Mouse (Mus musculus): ENCODE data around the gene Park7. TPM values are rescaled to one million over a fixed set of nuclear protein-coding genes. Genes with fewer than 3 reads are reported as not detected.

Gene Park7
- polyA plus RNA-seq, 1 experiment from 2014 or later, result 304 TPM

GRCm38 (mm10) chr4:150871392-150872138, 42.7 kb downstream of the Park7 start:
- no peak for DNase-seq
- peak; percentile 43 for ATAC-seq (ENCODE audit: low read depth)
- Histone ChIP-seq H3K27me3 (no peaks in the 10 kb centered on the region), H3K4me1 (replicated peaks) (peaks cover 30% of the 10 kb centered on the region), H3K36me3 (peaks cover 10% of the 10 kb centered on the region), H3K4me3 (replicated peaks) (no peak overlapping the region), H3K4me2 (no peak overlapping the region), H3K9ac (0 out of 2 replicates have a peak overlapping the region, but pooled peaks have one; percentile 24), H3K27ac (peak overlapping the region; percentile 30; the same call in 1 of the 2 replicates), H3K9me3 (replicated peaks) (no peaks in the 10 kb centered on the region)
- WGBS (ENCODE audit: insufficient replicate concordance), result 51% methylated on average over 10 of the region's 10 CpGs

GRCm38 (mm10) chr4:150870963-150871391, 43.3 kb downstream of the Park7 start:
- Histone ChIP-seq H3K4me2 (no peak overlapping the region), H3K27ac (no peak overlapping the region), H3K9me3 (replicated peaks) (no peaks in the 10 kb centered on the region), H3K27me3 (no peaks in the 10 kb centered on the region), H3K4me3 (replicated peaks) (no peak overlapping the region), H3K36me3 (peaks cover 16% of the 10 kb centered on the region), H3K9ac (no peak overlapping the region), H3K4me1 (replicated peaks) (peaks cover 30% of the 10 kb centered on the region)
- no peak for ATAC-seq (ENCODE audit: low read depth)
- no peak for DNase-seq
- WGBS (ENCODE audit: insufficient replicate concordance), result 71% methylated on average over 13 of the region's 13 CpGs

GRCm38 (mm10) chr4:150869276-150870197, 44.7 kb downstream of the Park7 start:
- H3K9ac ChIP-seq, result 0 out of 2 replicates have a peak overlapping the region, but pooled peaks have one; percentile 2
- DNase-seq (no peak), ATAC-seq (ENCODE audit: low read depth) (no peak)
- peaks cover 17% of the 10 kb centered on the region for H3K36me3 ChIP-seq
- peaks cover 21% of the 10 kb centered on the region for H3K4me1 ChIP-seq (replicated peaks)
- H3K27ac ChIP-seq, result no peak overlapping the region
- no peaks in the 10 kb centered on the region for H3K27me3 ChIP-seq
- H3K4me3 ChIP-seq (replicated peaks), result no peak overlapping the region
- no peak overlapping the region for H3K4me2 ChIP-seq
- no peaks in the 10 kb centered on the region for H3K9me3 ChIP-seq (replicated peaks)
- WGBS (ENCODE audit: insufficient replicate concordance), result 45% methylated on average over 17 of the region's 17 CpGs

- Histone ChIP-seq H3K9ac (no peak overlapping the region), H3K36me3 (peaks cover 17% of the 10 kb centered on the region), H3K9me3 (replicated peaks) (no peaks in the 10 kb centered on the region), H3K4me1 (replicated peaks) (peaks cover 21% of the 10 kb centered on the region), H3K27ac (no peak overlapping the region), H3K4me3 (replicated peaks) (no peak overlapping the region), H3K27me3 (no peaks in the 10 kb centered on the region), H3K4me2 (no peak overlapping the region)
- ATAC-seq (ENCODE audit: low read depth) (no peak), DNase-seq (no peak)
- WGBS (ENCODE audit: insufficient replicate concordance), result 74% methylated on average over 2 of the region's 2 CpGs
Observed at GRCm38 (mm10) chr4:150868859-150869258, 45.4 kb downstream of the Park7 start.

- no peak overlapping the region for H3K9ac ChIP-seq
- H3K4me3 ChIP-seq (replicated peaks), result no peak overlapping the region
- no peaks in the 10 kb centered on the region for H3K9me3 ChIP-seq (replicated peaks)
- H3K4me2 ChIP-seq, result no peak overlapping the region
- peaks cover 17% of the 10 kb centered on the region for H3K36me3 ChIP-seq
- no peaks in the 10 kb centered on the region for H3K27me3 ChIP-seq
- H3K4me1 ChIP-seq (replicated peaks), result peaks cover 24% of the 10 kb centered on the region
- DNase-seq (no peak), ATAC-seq (ENCODE audit: low read depth) (no peak)
- no peak overlapping the region for H3K27ac ChIP-seq
- WGBS (ENCODE audit: insufficient replicate concordance), result 62% methylated on average over 6 of the region's 6 CpGs
Observed at GRCm38 (mm10) chr4:150868161-150868560, 46.1 kb downstream of the Park7 start.

GRCm38 (mm10) chr4:150866494-150866893, 47.7 kb downstream of the Park7 start:
- Histone ChIP-seq H3K27me3 (no peaks in the 10 kb centered on the region), H3K9me3 (replicated peaks) (no peaks in the 10 kb centered on the region), H3K36me3 (peaks cover 17% of the 10 kb centered on the region), H3K4me3 (replicated peaks) (no peak overlapping the region), H3K9ac (no peak overlapping the region), H3K4me2 (no peak overlapping the region), H3K4me1 (replicated peaks) (peaks cover 16% of the 10 kb centered on the region), H3K27ac (no peak overlapping the region)
- DNase-seq (no peak), ATAC-seq (ENCODE audit: low read depth) (no peak)
- WGBS (ENCODE audit: insufficient replicate concordance), result 90% methylated on average over 12 of the region's 12 CpGs

- peaks cover 12% of the 10 kb centered on the region; the same call in 1 of the 2 replicates for H3K4me1 ChIP-seq (replicated peaks)
- no peak for ATAC-seq (ENCODE audit: low read depth)
- no peaks in the 10 kb centered on the region for H3K27me3 ChIP-seq
- H3K9me3 ChIP-seq (replicated peaks), result no peaks in the 10 kb centered on the region
- no peak for DNase-seq
- 81% methylated on average over 11 of the region's 11 CpGs for WGBS (ENCODE audit: insufficient replicate concordance)
- H3K36me3 ChIP-seq, result peaks cover 17% of the 10 kb centered on the region
- H3K4me2 ChIP-seq, result no peak overlapping the region
- no peak overlapping the region for H3K9ac ChIP-seq
- no peak overlapping the region for H3K4me3 ChIP-seq (replicated peaks)
- H3K27ac ChIP-seq, result no peak overlapping the region
Observed at GRCm38 (mm10) chr4:150866069-150866468, 48.2 kb downstream of the Park7 start.

GRCm38 (mm10) chr4:150865371-150865770, 48.9 kb downstream of the Park7 start:
- H3K36me3 ChIP-seq, result peaks cover 17% of the 10 kb centered on the region
- ATAC-seq (ENCODE audit: low read depth) (no peak), DNase-seq (no peak)
- H3K27ac ChIP-seq, result no peak overlapping the region
- peaks cover 13% of the 10 kb centered on the region; the same call in 1 of the 2 replicates for H3K4me1 ChIP-seq (replicated peaks)
- H3K27me3 ChIP-seq, result no peaks in the 10 kb centered on the region
- H3K4me2 ChIP-seq, result no peak overlapping the region
- no peak overlapping the region for H3K4me3 ChIP-seq (replicated peaks)
- no peaks in the 10 kb centered on the region for H3K9me3 ChIP-seq (replicated peaks)
- H3K9ac ChIP-seq, result no peak overlapping the region

GRCm38 (mm10) chr4:150862626-150863375, 51.4 kb downstream of the Park7 start:
- no peaks in the 10 kb centered on the region for H3K27me3 ChIP-seq
- H3K9me3 ChIP-seq (replicated peaks), result no peaks in the 10 kb centered on the region
- 50% methylated on average over 8 of the region's 8 CpGs for WGBS (ENCODE audit: insufficient replicate concordance)
- peaks cover 17% of the 10 kb centered on the region for H3K36me3 ChIP-seq
- H3K9ac ChIP-seq, result no peak overlapping the region
- no peak for ATAC-seq (ENCODE audit: low read depth)
- peaks cover 11% of the 10 kb centered on the region; the same call in 1 of the 2 replicates for H3K4me1 ChIP-seq (replicated peaks)
- H3K4me3 ChIP-seq (replicated peaks), result no peak overlapping the region
- H3K27ac ChIP-seq, result no peak overlapping the region
- no peak for DNase-seq
- no peak overlapping the region for H3K4me2 ChIP-seq

- H3K27ac ChIP-seq, result no peak overlapping the region
- no peak for ATAC-seq (ENCODE audit: low read depth)
- 68% methylated on average over 2 of the region's 2 CpGs for WGBS (ENCODE audit: insufficient replicate concordance)
Observed at GRCm38 (mm10) chr4:150861161-150861560, 53.1 kb downstream of the Park7 start.

GRCm38 (mm10) chr4:150860526-150860925, 53.7 kb downstream of the Park7 start:
- Histone ChIP-seq H3K4me3 (replicated peaks) (no peak overlapping the region), H3K4me2 (no peak overlapping the region), H3K27ac (no peak overlapping the region), H3K9ac (no peak overlapping the region), H3K36me3 (no peaks in the 10 kb centered on the region), H3K27me3 (peaks cover 12% of the 10 kb centered on the region), H3K4me1 (replicated peaks) (peaks cover 15% of the 10 kb centered on the region; the same call in 1 of the 2 replicates), H3K9me3 (replicated peaks) (no peaks in the 10 kb centered on the region)
- DNase-seq, result no peak
- WGBS (ENCODE audit: insufficient replicate concordance), result 61% methylated on average over 4 of the region's 4 CpGs
- ATAC-seq (ENCODE audit: low read depth), result no peak

More at GRCm38 (mm10) chr4:150861161-150861560, 53.1 kb downstream of the Park7 start:
- Histone ChIP-seq H3K36me3 (peaks cover 4% of the 10 kb centered on the region), H3K9me3 (replicated peaks) (no peaks in the 10 kb centered on the region), H3K9ac (no peak overlapping the region), H3K4me1 (replicated peaks) (peaks cover 15% of the 10 kb centered on the region; the same call in 1 of the 2 replicates), H3K4me2 (no peak overlapping the region), H3K27me3 (peaks cover 7% of the 10 kb centered on the region), H3K4me3 (replicated peaks) (no peak overlapping the region)
- DNase-seq, result no peak

Measured in liver, embryonic 13.5 days (tissue).